Mouse (Mus musculus) heart, embryonic 11.5 days (tissue): ENCODE measurements at regions not wholly inside any gene's neighbourhood (a gene's known extent, or its start where the extent isn't known, plus 50 kb on each side); places are given as distances from the start of the nearest gene placed in this dataset.

Experiments used
- ATAC-seq: fragments of 200-750 bp; cut with Nextera tagmentation; replicated peaks from 2 replicates; pipeline ENCODE4 v1.8.0; 2017; ENCODE audit warnings: moderate library complexity; ENCODE audit not compliant: insufficient number of reproducible peaks, low FRiP score, low TSS enrichment
- H3K27ac ChIP-seq: fragments of 300-500 bp; sonication (generic); 2 replicates; pipeline ENCODE4 v1.5.1; 2014; ENCODE audit warnings: mild to moderate bottlenecking, low read depth, low read length
- H3K27me3 ChIP-seq: fragments of 300-500 bp; sonication (generic); 2 replicates; pipeline ENCODE4 v1.6.1; 2014; ENCODE audit warnings: mild to moderate bottlenecking, low read length, mixed read lengths; ENCODE audit not compliant: control insufficient read depth, insufficient read depth
- H3K36me3 ChIP-seq: fragments of 300-500 bp; sonication (generic); 2 replicates; pipeline ENCODE4 v1.6.1; 2014; ENCODE audit warnings: mild to moderate bottlenecking, low read length, moderate library complexity, mixed read lengths; ENCODE audit not compliant: control insufficient read depth, insufficient read depth
- H3K4me1 ChIP-seq: fragments of 300-500 bp; sonication (generic); 2 replicates; pipeline ENCODE4 v1.6.1; 2014; ENCODE audit warnings: low read length; ENCODE audit not compliant: control insufficient read depth, insufficient read depth
- H3K4me2 ChIP-seq: fragments of 300-500 bp; sonication (generic); 2 replicates; pipeline ENCODE4 v1.6.1; 2014; ENCODE audit warnings: mild to moderate bottlenecking, moderate library complexity
- H3K4me3 ChIP-seq: fragments of 300-500 bp; sonication (generic); 2 replicates; pipeline ENCODE4 v1.5.1; 2014; ENCODE audit warnings: low read depth, low read length
- H3K9ac ChIP-seq: fragments of 300-500 bp; sonication (generic); 2 replicates; pipeline ENCODE4 v1.6.1; 2014; ENCODE audit warnings: mild to moderate bottlenecking, low read depth, low read length, moderate library complexity
- H3K9me3 ChIP-seq: fragments of 300-500 bp; sonication (generic); replicated peaks from 2 replicates; pipeline ENCODE4 v1.6.1; 2016; ENCODE audit warnings: low read length; ENCODE audit not compliant: control insufficient read depth
- WGBS: fragments of 180-500 bp; shearing (Covaris S2); extraction: QIAGEN DNeasy Blood & Tissue Kit; methylation state at CpG from one replicate; pipeline ENCODE4 v1.1.7; 2014; ENCODE audit not compliant: insufficient replicate concordance; 5-methylcytosine and 5-hydroxymethylcytosine counted together

DNA sequence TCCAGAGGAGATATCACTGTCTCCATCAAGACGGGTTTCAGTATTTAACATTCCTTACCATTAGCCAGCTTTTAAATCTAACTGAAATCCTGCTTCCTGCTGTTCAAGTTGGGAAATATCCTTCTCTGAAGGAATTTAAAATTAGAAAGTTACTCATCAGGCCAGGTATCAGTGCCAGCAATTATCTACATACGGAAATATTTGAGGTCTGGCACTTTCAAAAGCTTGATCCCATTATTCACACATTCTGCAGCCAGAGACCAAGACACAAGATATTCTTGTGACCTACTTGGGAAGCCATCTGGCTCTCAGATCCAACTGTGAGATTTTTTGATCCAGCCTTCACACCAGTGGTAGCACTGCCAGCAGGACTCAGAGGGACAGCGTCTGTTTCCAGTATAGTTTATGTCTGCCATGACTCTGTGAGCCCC is 386.8 kb downstream of the Efnb2 start:
- H3K4me1 ChIP-seq: no peaks in the 10 kb centered on the region
- no peak overlapping the region for H3K9ac ChIP-seq
- no peak overlapping the region for H3K4me3 ChIP-seq
- 65% methylated on average over 3 of the region's 3 CpGs for WGBS
- no peaks in the 10 kb centered on the region for H3K27me3 ChIP-seq
- ATAC-seq: no peak
- no peak overlapping the region for H3K4me2 ChIP-seq
- H3K9me3 ChIP-seq: no peaks in the 10 kb centered on the region
- H3K36me3 ChIP-seq: no peaks in the 10 kb centered on the region
- no peak overlapping the region for H3K27ac ChIP-seq

DNA sequence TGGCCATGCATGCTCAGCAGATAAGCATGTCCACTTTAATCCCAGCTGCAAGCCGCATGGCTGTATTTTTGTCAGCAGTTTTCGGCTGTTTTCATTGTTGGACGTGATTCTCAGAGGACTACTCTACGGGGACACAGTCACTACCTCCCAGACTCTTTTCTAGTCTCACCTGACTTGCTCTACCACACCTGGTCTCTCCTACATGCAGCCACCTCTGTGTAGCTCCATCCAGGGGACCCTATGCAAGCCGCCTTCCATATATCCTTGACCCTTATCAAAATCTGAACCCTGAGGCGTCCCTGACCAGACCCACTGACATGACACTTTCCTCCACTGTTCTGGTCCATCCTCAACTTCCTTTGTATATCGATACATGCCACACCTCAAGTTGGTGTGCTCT is 402.2 kb downstream of the Efnb2 start:
- Histone ChIP-seq H3K4me3 (no peak overlapping the region), H3K4me1 (no peaks in the 10 kb centered on the region), H3K4me2 (no peak overlapping the region), H3K9me3 (no peaks in the 10 kb centered on the region), H3K9ac (no peak overlapping the region), H3K27ac (no peak overlapping the region), H3K27me3 (no peaks in the 10 kb centered on the region), H3K36me3 (no peaks in the 10 kb centered on the region)
- ATAC-seq: no peak
- WGBS: 75% methylated on average over 7 of the region's 7 CpGs

DNA sequence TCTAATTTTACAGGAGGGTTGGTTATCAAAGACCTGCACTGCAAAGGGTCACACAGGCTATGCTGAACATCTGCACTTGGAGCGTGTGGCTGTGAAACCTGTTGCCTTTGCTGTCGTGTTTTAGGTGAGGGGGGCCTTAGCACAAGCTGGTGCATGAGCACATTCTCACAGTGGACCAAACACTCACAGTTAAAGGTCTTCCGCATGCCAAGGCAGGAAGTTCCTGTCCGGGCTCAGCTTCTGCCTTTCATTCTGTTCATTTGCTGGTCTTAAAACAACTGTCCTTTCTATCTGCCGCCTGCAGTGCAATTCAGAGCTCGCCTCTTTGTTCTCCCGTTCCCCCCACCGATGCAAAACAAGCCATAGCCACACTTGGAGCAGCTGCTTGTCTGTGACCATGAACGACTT is 402.8 kb downstream of the Efnb2 start:
- Histone ChIP-seq H3K4me1 (no peaks in the 10 kb centered on the region), H3K9ac (no peak overlapping the region), H3K27ac (no peak overlapping the region), H3K4me2 (peak overlapping the region; percentile 22; the same call in 1 of the 2 replicates), H3K4me3 (no peak overlapping the region), H3K36me3 (no peaks in the 10 kb centered on the region), H3K9me3 (no peaks in the 10 kb centered on the region), H3K27me3 (no peaks in the 10 kb centered on the region)
- 28% methylated on average over 9 of the region's 9 CpGs for WGBS
- no peak for ATAC-seq

DNA sequence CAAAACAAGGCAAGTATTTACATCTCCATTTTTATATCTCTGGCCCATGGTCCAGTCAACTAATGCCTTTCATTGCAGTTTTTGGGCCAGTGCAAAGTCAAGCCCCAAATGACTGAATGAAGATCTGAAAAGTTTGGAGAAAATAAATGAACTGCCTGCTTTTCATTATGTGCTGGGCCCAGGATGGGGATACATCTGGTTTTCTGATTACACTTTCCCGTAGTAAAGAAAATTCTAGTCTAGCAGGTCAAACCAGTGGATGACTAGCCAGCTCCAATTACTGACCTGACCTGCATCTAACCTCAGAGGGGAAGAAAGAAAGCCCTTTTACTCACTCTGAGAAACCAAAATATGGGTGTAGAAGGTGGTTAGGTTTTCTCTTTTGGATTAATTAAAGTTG is 404.7 kb downstream of the Efnb2 start:
- no peak overlapping the region for H3K27ac ChIP-seq
- no peaks in the 10 kb centered on the region for H3K9me3 ChIP-seq
- no peak overlapping the region for H3K4me2 ChIP-seq
- WGBS: 73% methylated on average over 1 of the region's 1 CpGs
- no peaks in the 10 kb centered on the region for H3K4me1 ChIP-seq
- H3K36me3 ChIP-seq: no peaks in the 10 kb centered on the region
- H3K4me3 ChIP-seq: no peak overlapping the region
- H3K27me3 ChIP-seq: no peaks in the 10 kb centered on the region
- no peak for ATAC-seq
- H3K9ac ChIP-seq: no peak overlapping the region

- Histone ChIP-seq H3K9me3 (no peaks in the 10 kb centered on the region), H3K4me1 (no peaks in the 10 kb centered on the region), H3K4me3 (no peak overlapping the region), H3K4me2 (no peak overlapping the region), H3K9ac (no peak overlapping the region), H3K36me3 (no peaks in the 10 kb centered on the region), H3K27me3 (no peaks in the 10 kb centered on the region), H3K27ac (no peak overlapping the region)
- no peak for ATAC-seq
- 92% methylated on average over 3 of the region's 3 CpGs for WGBS
Observed at GRCm38 (mm10) chr8:8254446-8254845, 406.6 kb downstream of the Efnb2 start.

GRCm38 (mm10) chr8:8244599-8244998 is 416.4 kb downstream of the Efnb2 start:
- Histone ChIP-seq H3K4me1 (peaks cover 15% of the 10 kb centered on the region), H3K4me2 (no peak overlapping the region), H3K9ac (no peak overlapping the region), H3K36me3 (no peaks in the 10 kb centered on the region), H3K4me3 (no peak overlapping the region), H3K27ac (no peak overlapping the region), H3K9me3 (no peaks in the 10 kb centered on the region), H3K27me3 (no peaks in the 10 kb centered on the region)
- WGBS: 74% methylated on average over 1 of the region's 1 CpGs
- ATAC-seq: no peak

GRCm38 (mm10) chr8:8241755-8242501 is 419.1 kb downstream of the Efnb2 start:
- H3K27ac ChIP-seq: peak overlapping the region; percentile 68; the same call in 1 of the 2 replicates

DNA sequence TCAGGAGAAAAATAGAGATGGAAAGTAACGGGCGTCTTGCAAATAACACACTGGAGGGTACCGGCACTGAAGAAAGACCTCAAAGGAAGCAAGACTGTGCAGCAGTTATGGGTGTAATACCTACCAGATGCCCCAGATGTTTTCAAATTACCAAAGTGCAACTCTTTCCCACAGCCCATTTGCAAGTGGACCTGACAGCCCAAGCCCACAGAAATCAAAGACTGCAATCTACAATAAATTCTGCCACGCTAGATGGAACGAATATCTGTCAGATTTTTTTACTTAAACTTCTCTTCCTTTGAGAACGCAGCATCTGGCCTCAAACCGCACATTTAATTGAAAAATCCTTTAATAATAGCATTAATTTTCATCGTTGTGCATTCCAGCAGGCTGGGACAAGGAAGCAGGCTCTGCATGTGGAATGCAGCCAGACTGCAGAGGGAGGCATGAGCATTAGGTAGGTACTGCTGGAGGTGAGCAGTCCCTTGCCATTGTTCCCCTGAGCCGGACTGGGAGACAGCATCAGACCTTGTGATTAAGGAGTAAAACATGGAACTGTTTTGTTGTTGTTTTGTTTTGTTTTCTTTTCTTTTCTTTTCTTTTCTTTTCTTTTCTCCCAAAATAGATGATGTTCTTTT is 419.9 kb downstream of the Efnb2 start:
- no peaks in the 10 kb centered on the region for H3K27me3 ChIP-seq
- no peaks in the 10 kb centered on the region for H3K9me3 ChIP-seq
- H3K4me3 ChIP-seq: no peak overlapping the region
- H3K4me1 ChIP-seq: peaks cover 30% of the 10 kb centered on the region
- no peak for ATAC-seq
- H3K4me2 ChIP-seq: no peak overlapping the region
- no peak overlapping the region for H3K27ac ChIP-seq
- no peaks in the 10 kb centered on the region for H3K36me3 ChIP-seq
- no peak overlapping the region for H3K9ac ChIP-seq
- 80% methylated on average over 9 of the region's 9 CpGs for WGBS

More at GRCm38 (mm10) chr8:8241755-8242501, 419.1 kb downstream of the Efnb2 start:
- no peak overlapping the region for H3K9ac ChIP-seq
- peak; percentile 67 for ATAC-seq
- 15% methylated on average over 3 of the region's 3 CpGs for WGBS
- H3K4me1 ChIP-seq: peaks cover 30% of the 10 kb centered on the region
- H3K4me3 ChIP-seq: no peak overlapping the region
- no peak overlapping the region for H3K4me2 ChIP-seq
- H3K27me3 ChIP-seq: no peaks in the 10 kb centered on the region
- H3K9me3 ChIP-seq: no peaks in the 10 kb centered on the region
- no peaks in the 10 kb centered on the region for H3K36me3 ChIP-seq

DNA sequence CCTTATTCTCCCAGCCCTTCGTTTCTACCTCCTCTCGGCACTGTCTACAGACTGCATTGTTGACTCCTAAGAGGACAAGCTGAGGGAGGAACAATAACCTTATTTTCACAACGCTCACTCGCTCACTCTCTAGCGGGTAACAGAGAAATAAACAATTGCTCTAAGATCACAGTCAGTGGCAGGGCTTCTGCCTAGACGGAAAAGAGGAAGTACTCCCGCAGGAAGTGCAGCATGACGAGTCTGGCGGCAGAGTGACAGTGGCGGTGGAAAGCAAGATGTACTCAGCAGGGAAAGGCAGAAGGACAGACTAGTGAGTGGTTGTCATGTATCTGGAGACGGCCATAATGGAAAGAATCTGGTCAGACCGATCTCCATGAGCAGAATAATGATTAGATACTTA is 421.6 kb downstream of the Efnb2 start:
- no peaks in the 10 kb centered on the region for H3K27me3 ChIP-seq
- no peak overlapping the region for H3K9ac ChIP-seq
- H3K4me1 ChIP-seq: peaks cover 30% of the 10 kb centered on the region
- no peak overlapping the region for H3K4me3 ChIP-seq
- H3K36me3 ChIP-seq: no peaks in the 10 kb centered on the region
- 47% methylated on average over 12 of the region's 12 CpGs for WGBS
- peak overlapping the region; percentile 23; the same call in 1 of the 2 replicates for H3K4me2 ChIP-seq
- H3K27ac ChIP-seq: no peak overlapping the region
- no peak for ATAC-seq
- no peaks in the 10 kb centered on the region for H3K9me3 ChIP-seq
